Mouse (Mus musculus): ENCODE results near the gene Mical2. TPM values are rescaled to one million over a fixed set of nuclear protein-coding genes. Genes with fewer than 3 reads are reported as not detected.

Gene Mical2
- total RNA-seq, 2 experiments from 2014 or later, result 80.8 to 101 TPM

- intact Hi-C loops (cut with DNase I), result loop anchor here (2.0 to 5.0 kb wide), 2 partner anchors 46 to 57 kb away; no protein-coding TSS in a partner anchor
- no peak for DNase-seq
These were observed 46.0 kb downstream of the Mical2 start for GRCm38 (mm10) chr7:112271627-112272026.

- peak in 1 of 2 experiments; percentile 53 for DNase-seq
- intact Hi-C loops (cut with DNase I), result loop anchor here (2.0 to 5.0 kb wide), 2 partner anchors 45 to 56 kb away; no protein-coding TSS in a partner anchor
These were observed 47.0 kb downstream of the Mical2 start for GRCm38 (mm10) chr7:112272692-112273091.

GRCm38 (mm10) chr7:112273451-112273850 is 47.8 kb downstream of the Mical2 start:
- intact Hi-C loops (cut with DNase I), result loop anchor here (2.0 to 5.0 kb wide), 2 partner anchors 44 to 55 kb away; no protein-coding TSS in a partner anchor
- no peak for DNase-seq

- intact Hi-C loops (cut with DNase I), result loop anchor here (5.0 kb wide), 1 partner anchor 43 kb away; no protein-coding TSS in a partner anchor
- DNase-seq, result no peak
These were observed 49.0 kb downstream of the Mical2 start for GRCm38 (mm10) chr7:112274611-112275010.

GRCm38 (mm10) chr7:112275093-112275492 is 49.4 kb downstream of the Mical2 start:
- intact Hi-C loops (cut with DNase I), result no loop called here
- no peak for DNase-seq

- intact Hi-C loops (cut with DNase I), result no loop called here
- no peak for DNase-seq
These were observed 50.2 kb downstream of the Mical2 start for GRCm38 (mm10) chr7:112275883-112276282.

GRCm38 (mm10) chr7:112276823-112277222 is 51.2 kb downstream of the Mical2 start:
- no peak for DNase-seq
- intact Hi-C loops (cut with DNase I), result no loop called here

- DNase-seq, result no peak
- intact Hi-C loops (cut with DNase I), result loop anchor here (2.0 kb wide), 1 partner anchor 52 kb away; no protein-coding TSS in a partner anchor
These were observed 53.0 kb downstream of the Mical2 start for GRCm38 (mm10) chr7:112278648-112279047.

- intact Hi-C loops (cut with DNase I), result loop anchor here (2.0 to 5.0 kb wide), 2 partner anchors 14 to 98 kb away; no protein-coding TSS in a partner anchor
- DNase-seq, result no peak
These were observed 54.8 kb downstream of the Mical2 start for GRCm38 (mm10) chr7:112280474-112280873.

GRCm38 (mm10) chr7:112283606-112284310 is 58.1 kb downstream of the Mical2 start:
- intact Hi-C loops (cut with DNase I), result loop anchor here (5.0 kb wide), 1 partner anchor 101 kb away; no protein-coding TSS in a partner anchor
- DNase-seq, result no peak

GRCm38 (mm10) chr7:112285573-112285972 is 59.9 kb downstream of the Mical2 start:
- intact Hi-C loops (cut with DNase I), result no loop called here

GRCm38 (mm10) chr7:112288352-112289107 is 62.9 kb downstream of the Mical2 start:
- intact Hi-C loops (cut with DNase I), result no loop called here
- DNase-seq, result no peak

More at GRCm38 (mm10) chr7:112285573-112285972, 59.9 kb downstream of the Mical2 start:
- no peak for DNase-seq

- intact Hi-C loops (cut with DNase I), result no loop called here
- no peak for DNase-seq
These were observed 63.9 kb downstream of the Mical2 start for GRCm38 (mm10) chr7:112289514-112289913.

- DNase-seq, result peak in 1 of 2 experiments; percentile 64
- intact Hi-C loops (cut with DNase I), result no loop called here
These were observed 64.3 kb downstream of the Mical2 start for GRCm38 (mm10) chr7:112289990-112290389.

- no peak for DNase-seq
- intact Hi-C loops (cut with DNase I), result loop anchor here (2.0 kb wide), 1 partner anchor 13 kb away; no protein-coding TSS in a partner anchor
These were observed 67.9 kb downstream of the Mical2 start for GRCm38 (mm10) chr7:112293456-112294104.

GRCm38 (mm10) chr7:112295426-112296221 is 70.0 kb downstream of the Mical2 start:
- intact Hi-C loops (cut with DNase I), result loop anchor here (2.0 to 5.0 kb wide), 2 partner anchors 15 to 58 kb away; no protein-coding TSS in a partner anchor
- no peak for DNase-seq

- DNase-seq, result peak; percentile 51 to 57
These were observed 72.4 kb downstream of the Mical2 start for GRCm38 (mm10) chr7:112298032-112298431.

GRCm38 (mm10) chr7:112298871-112299422 is 73.3 kb downstream of the Mical2 start:
- intact Hi-C loops (cut with DNase I), result loop anchor here (5.0 kb wide), 1 partner anchor 62 kb away; no protein-coding TSS in a partner anchor
- no peak for DNase-seq

More at GRCm38 (mm10) chr7:112298032-112298431, 72.4 kb downstream of the Mical2 start:
- intact Hi-C loops (cut with DNase I), result loop anchor here (5.0 kb wide), 1 partner anchor 61 kb away; no protein-coding TSS in a partner anchor

- DNase-seq, result peak; percentile 52 to 73
These were observed 74.0 kb downstream of the Mical2 start for GRCm38 (mm10) chr7:112299521-112300096.

More at GRCm38 (mm10) chr7:112299521-112300096, 74.0 kb downstream of the Mical2 start:
- intact Hi-C loops (cut with DNase I), result loop anchor here (2.0 to 5.0 kb wide), 2 partner anchors 62 to 73 kb away; no protein-coding TSS in a partner anchor

Data from heart, postnatal 36 days (tissue).